ENCODE assay signal across 8 mouse cellular contexts in genomic region chr5:30949654-30950326, GRCm38 (mm10). TPM values are rescaled to one million over a fixed set of nuclear protein-coding genes. Genes with fewer than 3 reads are reported as not detected.
A peak's percentile ranks its signal among the peaks of the same experiment; 100 is the strongest.
DNase-seq lines count a peak whose midpoint lies in the region; ATAC-seq and TF ChIP-seq lines count a peak whose summit lies in the region.

No protein-coding gene starts in this region.

- ATAC-seq in forebrain, embryonic 16.5 days, result peak; percentile 84
- peak; percentile 86 for ATAC-seq in neural tube, embryonic 15.5 days (ENCODE audit: low FRiP score)

- peaks cover 0 to 7% of the 10 kb centered on the region in 2 experiments; a peak in 2 of 4 replicates for H3K36me3 ChIP-seq in MEL (ENCODE audit: control insufficient read depth in 1 of 2, insufficient read depth in 2 of 2, low read length in 2 of 2)
- peaks cover 16% of the 10 kb centered on the region for H3K36me3 ChIP-seq in forebrain, embryonic 16.5 days (ENCODE audit: control insufficient read depth, insufficient read depth)
- peaks cover 26% of the 10 kb centered on the region for H3K36me3 ChIP-seq in neural tube, embryonic 15.5 days

- intact Hi-C loops in heart, postnatal 36 days (cut with DNase I), result no loop called here

- H3K9me3 ChIP-seq in MEL (replicated peaks; ENCODE audit: insufficient read depth, low read length), result no peaks in the 10 kb centered on the region
- H3K9me3 ChIP-seq in forebrain, embryonic 16.5 days (ENCODE audit: control insufficient read depth, low read length), result no peaks in the 10 kb centered on the region
- H3K9me3 ChIP-seq in neural tube, embryonic 15.5 days (replicated peaks), result no peaks in the 10 kb centered on the region

- H3K79me2 ChIP-seq in MEL (ENCODE audit: control insufficient read depth, insufficient read depth, low read length, poor library complexity), result peaks cover 3% of the 10 kb centered on the region; the same call in 1 of the 2 replicates

- H3K4me1 ChIP-seq in MEL (ENCODE audit: control insufficient read depth in 1 of 2, insufficient read depth in 2 of 2, low read length in 2 of 2), result peaks cover 2 to 14% of the 10 kb centered on the region in 2 experiments; a peak in 3 of 4 replicates
- H3K4me1 ChIP-seq in forebrain, embryonic 16.5 days (replicated peaks; ENCODE audit: control insufficient read depth, insufficient read depth, low read length), result peaks cover 15% of the 10 kb centered on the region
- no peaks in the 10 kb centered on the region for H3K4me1 ChIP-seq in lung, adult 2 months (ENCODE audit: control insufficient read depth, insufficient read depth, low read length)
- peaks cover 36% of the 10 kb centered on the region for H3K4me1 ChIP-seq in neural tube, embryonic 15.5 days

- H3K27me3 ChIP-seq in MEL (ENCODE audit: control insufficient read depth in 1 of 2, insufficient read depth in 2 of 2, low read length in 2 of 2), result no peaks in the 10 kb centered on the region
- no peaks in the 10 kb centered on the region for H3K27me3 ChIP-seq in forebrain, embryonic 16.5 days (replicated peaks; ENCODE audit: control insufficient read depth, insufficient read depth, low read length)
- no peaks in the 10 kb centered on the region; the same call in 1 of the 2 replicates for H3K27me3 ChIP-seq in neural tube, embryonic 15.5 days (replicated peaks)

- TF ChIP-seq CTCF in MEL (IDR thresholded peaks at IDR 0.05 in 2 of 3, conservative IDR thresholded peaks at IDR 0.05 in 1 of 3; ENCODE audit: control insufficient read depth in 1 of 3, insufficient read depth in 1 of 3, low read depth in 2 of 3, low read length in 3 of 3, poor library complexity in 1 of 3, severe bottlenecking in 1 of 3), result peak in 2 of 3 experiments; percentile 26 to 40; a peak in 4 of 6 replicates
- peak; percentile 38 for TF ChIP-seq CTCF in layer of hippocampus, adult 2 months (conservative IDR thresholded peaks at IDR 0.05)
- TF ChIP-seq CTCF in lung, adult 2 months (IDR thresholded peaks at IDR 0.05; ENCODE audit: insufficient read depth, low read length), result no peak

- peak overlapping the region; percentile 69 for H3K27ac ChIP-seq in MEL (ENCODE audit: control insufficient read depth, low read depth, low read length)
- H3K27ac ChIP-seq in forebrain, embryonic 16.5 days (ENCODE audit: low read length), result peak overlapping the region; percentile 34; the same call in 1 of the 2 replicates
- peak overlapping the region; percentile 94 for H3K27ac ChIP-seq in layer of hippocampus, adult 2 months
- H3K27ac ChIP-seq in neural tube, embryonic 15.5 days (replicated peaks), result peak overlapping the region; percentile 81

- peak; percentile 99 for DNase-seq in MEL (ENCODE audit: low read depth, low spot score)
- DNase-seq in cerebellum, adult 18-20 months, result peak; percentile 84 to 85
- peak; percentile 93 for DNase-seq in heart, postnatal 36 days
- DNase-seq in layer of hippocampus, adult 2 months (ENCODE audit: low spot score in 2 of 2), result peak; percentile 91 to 93
- DNase-seq in lung, adult 2 months, result peak; percentile 88
- DNase-seq in testis, postnatal 14 days (ENCODE audit: low spot score), result peak; percentile 90

- no peak; the same call in 1 of the 2 replicates for TF ChIP-seq RAD21 in MEL (IDR thresholded peaks at IDR 0.05; ENCODE audit: low read depth, low read length)

- peak; percentile 27 to 49; a peak in 1 of 4 replicates for TF ChIP-seq EP300 in MEL (IDR thresholded peaks at IDR 0.05; ENCODE audit: low read depth in 1 of 2, low read length in 2 of 2)

- H3K4me3 ChIP-seq in MEL (ENCODE audit: control insufficient read depth in 1 of 2, insufficient read depth in 1 of 2, low read depth in 2 of 2, low read length in 2 of 2), result peak overlapping the region; percentile 84 to 89
- peak overlapping the region; percentile 52 for H3K4me3 ChIP-seq in forebrain, embryonic 16.5 days (replicated peaks; ENCODE audit: low read length)
- peak overlapping the region; percentile 68 for H3K4me3 ChIP-seq in layer of hippocampus, adult 2 months
- H3K4me3 ChIP-seq in lung, adult 2 months (replicated peaks; ENCODE audit: extremely low read depth, low read depth, low read length), result peak overlapping the region; percentile 89
- peak overlapping the region; percentile 55 for H3K4me3 ChIP-seq in neural tube, embryonic 15.5 days (replicated peaks)

- peak overlapping the region; percentile 78 for H3K4me2 ChIP-seq in forebrain, embryonic 16.5 days (ENCODE audit: low read length)
- H3K4me2 ChIP-seq in neural tube, embryonic 15.5 days, result peak overlapping the region; percentile 88

- peak overlapping the region; percentile 77 for H3K9ac ChIP-seq in MEL (ENCODE audit: control insufficient read depth, low read depth, low read length, poor library complexity, severe bottlenecking)
- peak overlapping the region; percentile 58 for H3K9ac ChIP-seq in forebrain, embryonic 16.5 days (replicated peaks; ENCODE audit: low read depth, low read length)
- peak overlapping the region; percentile 54 for H3K9ac ChIP-seq in neural tube, embryonic 15.5 days (replicated peaks)

- TF ChIP-seq POLR2A in MEL (IDR thresholded peaks at IDR 0.05; ENCODE audit: control insufficient read depth in 1 of 2, insufficient read depth in 1 of 2, low read depth in 1 of 2, low read length in 2 of 2, poor library complexity in 1 of 2), result peak; percentile 86 to 90
- peak; percentile 66; the same call in 1 of the 2 replicates for TF ChIP-seq POLR2A in lung, adult 2 months (IDR thresholded peaks at IDR 0.05; ENCODE audit: borderline replicate concordance, extremely low read depth, low read depth, low read length)

- WGBS in forebrain, embryonic 16.5 days, result under 1% methylated on average over 31 of the region's 31 CpGs
- under 1% methylated on average over 31 of the region's 31 CpGs for WGBS in lung, adult 2 months
- under 1% methylated on average over 31 of the region's 31 CpGs for WGBS in neural tube, embryonic 15.5 days

TF ChIP-seq in MEL, 35 proteins besides CTCF, POLR2A, EP300 and RAD21 (continues in another document):
- TF ChIP-seq POLR2AphosphoS2 (IDR thresholded peaks at IDR 0.05; ENCODE audit: low read length), result peak; percentile 86
- 0 out of 2 replicates have a peak, but pooled peaks have one; percentile 47 for TF ChIP-seq UBTF (IDR thresholded peaks at IDR 0.05; ENCODE audit: borderline replicate concordance, insufficient read depth, low read depth, low read length)
- TF ChIP-seq NELFE (IDR thresholded peaks at IDR 0.05; ENCODE audit: low read depth, low read length), result peak; percentile 92
- TF ChIP-seq ZKSCAN1 (IDR thresholded peaks at IDR 0.05; ENCODE audit: low read depth, low read length), result no peak
- peak; percentile 67; the same call in 1 of the 2 replicates for TF ChIP-seq TBP (IDR thresholded peaks at IDR 0.05; ENCODE audit: low read depth, low read length)
- TF ChIP-seq USF2 (IDR thresholded peaks at IDR 0.05; ENCODE audit: borderline replicate concordance in 1 of 2, insufficient read depth in 1 of 2, low read depth in 1 of 2, low read length in 2 of 2), result no peak

RNA-seq across cellular contexts. Expression of gene Cgref1, which starts 4.4 kb away (rescaled TPM):
- not detected in 2 replicates for total RNA-seq in MEL (2012; rRNA removed)
- 1 to 10 TPM in 1 of 2 experiments, not detected in 1; 1.4 TPM for polyA plus RNA-seq in MEL (2012; ENCODE audit: insufficient read depth in 1 of 2, insufficient read length in 2 of 2, low read depth in 1 of 2, low replicate concordance in 2 of 2, missing spikeins in 1 of 2)
- 15.8 and 29.0 TPM in 2 replicates for polyA plus RNA-seq in forebrain, embryonic 16.5 days (2015; fragmentation: Nextera tagmentation; extraction: Ambion mirVana)
- under 1 TPM; 0.70 to 0.89 TPM for total RNA-seq in heart, postnatal 36 days (2021)
- 10 to 100 TPM; 15.5 to 16.7 TPM for total RNA-seq in layer of hippocampus, adult 2 months (2021)
- polyA plus RNA-seq in lung, adult 2 months (2012; rRNA removed), result 2.7 and 5.7 TPM in 2 replicates
- polyA plus RNA-seq in neural tube, embryonic 15.5 days (2015; fragmentation: Nextera tagmentation; extraction: Ambion mirVana), result 68.9 and 80.2 TPM in 2 replicates

RNA-seq across cellular contexts. Expression of gene Preb, which starts 10.4 kb away (rescaled TPM):
- 141 and 143 TPM in 2 replicates for total RNA-seq in MEL (2012; rRNA removed)
- polyA plus RNA-seq in MEL (2012; ENCODE audit: insufficient read depth in 1 of 2, insufficient read length in 2 of 2, low read depth in 1 of 2, low replicate concordance in 2 of 2, missing spikeins in 1 of 2), result 100 to 1,000 TPM in 1 of 2 experiments, not detected in 1; 247 TPM
- polyA plus RNA-seq in forebrain, embryonic 16.5 days (2015; fragmentation: Nextera tagmentation; extraction: Ambion mirVana), result 135 and 140 TPM in 2 replicates
- 10 to 100 TPM; 81.0 to 86.9 TPM for total RNA-seq in heart, postnatal 36 days (2021)
- total RNA-seq in layer of hippocampus, adult 2 months (2021), result 100 to 1,000 TPM; 132 to 145 TPM
- 196 and 253 TPM in 2 replicates for polyA plus RNA-seq in lung, adult 2 months (2012; rRNA removed)
- polyA plus RNA-seq in neural tube, embryonic 15.5 days (2015; fragmentation: Nextera tagmentation; extraction: Ambion mirVana), result 124 and 125 TPM in 2 replicates

RNA-seq across cellular contexts. Expression of gene Tcf23, which starts 18.7 kb away (rescaled TPM):
- total RNA-seq in MEL (2012; rRNA removed), result 0.03 and 0.08 TPM in 2 replicates
- under 1 TPM in 1 of 2 experiments, not detected in 1; 0.07 TPM for polyA plus RNA-seq in MEL (2012; ENCODE audit: insufficient read depth in 1 of 2, insufficient read length in 2 of 2, low read depth in 1 of 2, low replicate concordance in 2 of 2, missing spikeins in 1 of 2)
- polyA plus RNA-seq in forebrain, embryonic 16.5 days (2015; fragmentation: Nextera tagmentation; extraction: Ambion mirVana), result not detected in 2 replicates
- 1 to 10 TPM in 1 of 2 experiments, under 1 TPM in 1; 0.64 to 1.7 TPM for total RNA-seq in heart, postnatal 36 days (2021)
- total RNA-seq in layer of hippocampus, adult 2 months (2021), result under 1 TPM; 0.10 to 0.20 TPM
- polyA plus RNA-seq in lung, adult 2 months (2012; rRNA removed), result 0.95 and 1.2 TPM in 2 replicates
- 0.13 TPM in 1 of 2 replicates, not detected in the other for polyA plus RNA-seq in neural tube, embryonic 15.5 days (2015; fragmentation: Nextera tagmentation; extraction: Ambion mirVana)

RNA-seq across cellular contexts. Expression of gene Khk, which starts 28.6 kb away (rescaled TPM):
- total RNA-seq in MEL (2012; rRNA removed), result 268 and 308 TPM in 2 replicates
- polyA plus RNA-seq in MEL (2012; ENCODE audit: insufficient read depth in 1 of 2, insufficient read length in 2 of 2, low read depth in 1 of 2, low replicate concordance in 2 of 2, missing spikeins in 1 of 2), result 100 to 1,000 TPM in 1 of 2 experiments, not detected in 1; 461 TPM
- polyA plus RNA-seq in forebrain, embryonic 16.5 days (2015; fragmentation: Nextera tagmentation; extraction: Ambion mirVana), result 6.3 and 7.7 TPM in 2 replicates
- total RNA-seq in heart, postnatal 36 days (2021), result 10 to 100 TPM; 19.9 to 26.6 TPM
- total RNA-seq in layer of hippocampus, adult 2 months (2021), result 10 to 100 TPM; 17.0 to 17.7 TPM
- polyA plus RNA-seq in lung, adult 2 months (2012; rRNA removed), result 39.0 and 46.6 TPM in 2 replicates
- 12.7 and 17.0 TPM in 2 replicates for polyA plus RNA-seq in neural tube, embryonic 15.5 days (2015; fragmentation: Nextera tagmentation; extraction: Ambion mirVana)

RNA-seq across cellular contexts. Expression of gene Emilin1, which starts 36.6 kb away (rescaled TPM):
- 1.3 and 1.5 TPM in 2 replicates for total RNA-seq in MEL (2012; rRNA removed)
- 1 to 10 TPM in 1 of 2 experiments, not detected in 1; 2.0 TPM for polyA plus RNA-seq in MEL (2012; ENCODE audit: insufficient read depth in 1 of 2, insufficient read length in 2 of 2, low read depth in 1 of 2, low replicate concordance in 2 of 2, missing spikeins in 1 of 2)
- polyA plus RNA-seq in forebrain, embryonic 16.5 days (2015; fragmentation: Nextera tagmentation; extraction: Ambion mirVana), result 13.5 and 20.5 TPM in 2 replicates
- total RNA-seq in heart, postnatal 36 days (2021), result 10 to 100 TPM; 22.0 to 23.7 TPM
- total RNA-seq in layer of hippocampus, adult 2 months (2021), result 1 to 10 TPM; 2.0 TPM
- 89.9 and 107 TPM in 2 replicates for polyA plus RNA-seq in lung, adult 2 months (2012; rRNA removed)
- polyA plus RNA-seq in neural tube, embryonic 15.5 days (2015; fragmentation: Nextera tagmentation; extraction: Ambion mirVana), result 24.5 and 52.1 TPM in 2 replicates

Comparison
In these comparisons a context has a peak if more than half of its experiments do, and no peak if none do; other contexts are left out.
1. Peak in every context shown above with its lines: DNase-seq, ATAC-seq, H3K4me3 ChIP-seq and H3K27ac ChIP-seq.
2. H3K27ac ChIP-seq: peak in every context shown above with its lines; median percentile 94 in layer of hippocampus, adult 2 months; 81 in neural tube, embryonic 15.5 days; 69 in MEL; 34 in forebrain, embryonic 16.5 days.